Mouse (Mus musculus): ENCODE results near the gene Ivns1abp. TPM values are rescaled to one million over a fixed set of nuclear protein-coding genes. Genes with fewer than 3 reads are reported as not detected.
"Not testable (repeated sequence)": the region's sequence is repeated elsewhere in the genome, so short reads cannot be mapped to it uniquely, and the experiment has no call there.

Ivns1abp gene
- total RNA-seq, 1 experiment from 2014 or later: 200 TPM

- DNase-seq: no peak
These were observed 2.8 kb upstream of the Ivns1abp start for GRCm38 (mm10) chr1:151341321-151342044.

- DNase-seq: no peak
These were observed 2.0 kb upstream of the Ivns1abp start for GRCm38 (mm10) chr1:151342311-151342710.

GRCm38 (mm10) chr1:151342968-151343367 is 1.3 kb upstream of the Ivns1abp start:
- DNase-seq: peak; percentile 52

GRCm38 (mm10) chr1:151343571-151344282 is 550 bp upstream of the Ivns1abp start:
- DNase-seq: peak; percentile 49

GRCm38 (mm10) chr1:151345109-151345862 is 1.0 kb downstream of the Ivns1abp start:
- DNase-seq: peak; percentile 98

- no peak for DNase-seq
These were observed 1.6 kb downstream of the Ivns1abp start for GRCm38 (mm10) chr1:151345863-151346195.

GRCm38 (mm10) chr1:151346681-151347127 is 2.4 kb downstream of the Ivns1abp start:
- no peak for DNase-seq

GRCm38 (mm10) chr1:151348293-151348692 is 4.0 kb downstream of the Ivns1abp start:
- DNase-seq: not testable (repeated sequence)

- DNase-seq: peak; percentile 56
These were observed 8.6 kb downstream of the Ivns1abp start for GRCm38 (mm10) chr1:151352911-151353310.

- no peak for DNase-seq
These were observed 11.7 kb downstream of the Ivns1abp start for GRCm38 (mm10) chr1:151355994-151356393.

- DNase-seq: no peak
These were observed 15.1 kb downstream of the Ivns1abp start for GRCm38 (mm10) chr1:151359374-151359773.

- peak; percentile 43 for DNase-seq
These were observed 22.8 kb downstream of the Ivns1abp start for GRCm38 (mm10) chr1:151366944-151367605.

GRCm38 (mm10) chr1:151367721-151368324 is 23.5 kb downstream of the Ivns1abp start:
- DNase-seq: no peak

- no peak for DNase-seq
These were observed 24.2 kb downstream of the Ivns1abp start for GRCm38 (mm10) chr1:151368444-151368843.

GRCm38 (mm10) chr1:151370573-151370972 is 26.3 kb downstream of the Ivns1abp start:
- no peak for DNase-seq

- DNase-seq: no peak
These were observed 27.3 kb downstream of the Ivns1abp start for GRCm38 (mm10) chr1:151371543-151371942.

- no peak for DNase-seq
These were observed 28.5 kb downstream of the Ivns1abp start for GRCm38 (mm10) chr1:151372823-151373222.

- no peak for DNase-seq
These were observed 33.1 kb downstream of the Ivns1abp start for GRCm38 (mm10) chr1:151377353-151377752.

GRCm38 (mm10) chr1:151390029-151390428 is 45.8 kb downstream of the Ivns1abp start:
- DNase-seq: peak; percentile 62

GRCm38 (mm10) chr1:151409827-151410226 is 65.5 kb downstream of the Ivns1abp start:
- no peak for DNase-seq

Measured in adrenal gland, postnatal 14 days (tissue).